Mouse (Mus musculus) kidney, embryonic 14.5 days (tissue): ENCODE results near the gene Rpl3l. TPM values are rescaled to one million over a fixed set of nuclear protein-coding genes. Genes with fewer than 3 reads are reported as not detected.
"Not testable (repeated sequence)": the region's sequence is repeated elsewhere in the genome, so short reads cannot be mapped to it uniquely, and the experiment has no call there.

Experiments
- ATAC-seq: fragments of 200-750 bp; cut with Nextera tagmentation; 2 replicates; pipeline ENCODE4 v1.8.0; 2017; ENCODE audit warnings: moderate number of reproducible peaks, mild to moderate bottlenecking, moderate TSS enrichment, moderate library complexity; ENCODE audit not compliant: low FRiP score, low TSS enrichment
- H3K27ac ChIP-seq: fragments of 300-500 bp; sonication (generic); 2 replicates; pipeline ENCODE4 v1.5.1; 2014; ENCODE audit warnings: low read depth, mild to moderate bottlenecking, low read length, moderate library complexity, mixed read lengths
- H3K27me3 ChIP-seq: fragments of 300-500 bp; sonication (generic); 2 replicates; pipeline ENCODE4 v1.6.1; 2014; ENCODE audit warnings: mild to moderate bottlenecking, low read length; ENCODE audit not compliant: control insufficient read depth, insufficient read depth
- H3K36me3 ChIP-seq: fragments of 300-500 bp; sonication (generic); 2 replicates; pipeline ENCODE4 v1.6.1; 2014; ENCODE audit warnings: low read length, mixed read lengths; ENCODE audit not compliant: control insufficient read depth, insufficient read depth
- H3K4me1 ChIP-seq: fragments of 300-500 bp; sonication (generic); 2 replicates; pipeline ENCODE4 v1.6.1; 2014; ENCODE audit warnings: low read length, mixed read lengths; ENCODE audit not compliant: control insufficient read depth, insufficient read depth
- H3K4me2 ChIP-seq: fragments of 300-500 bp; sonication (generic); replicated peaks from 2 replicates; pipeline ENCODE4 v1.6.1; 2014; ENCODE audit warnings: low read depth, mild to moderate bottlenecking, low read length
- H3K4me3 ChIP-seq: fragments of 300-500 bp; sonication (generic); 2 replicates; pipeline ENCODE4 v1.5.1; 2014; ENCODE audit warnings: mild to moderate bottlenecking, low read length
- H3K9ac ChIP-seq: fragments of 300-500 bp; sonication (generic); 2 replicates; pipeline ENCODE4 v1.6.1; 2014; ENCODE audit warnings: low read depth, mild to moderate bottlenecking, low read length, moderate library complexity
- H3K9me3 ChIP-seq: fragments of 300-500 bp; sonication (generic); 2 replicates; pipeline ENCODE4 v1.6.1; 2016; ENCODE audit warnings: low read length; ENCODE audit not compliant: control insufficient read depth
- WGBS: fragments of 180-500 bp; shearing (Covaris S2); extraction: QIAGEN DNeasy Blood & Tissue Kit; methylation state at CpG from one replicate; pipeline ENCODE4 v1.1.7; 2014; 5-methylcytosine and 5-hydroxymethylcytosine counted together
- polyA plus RNA-seq: library from polyadenylated mRNA; unstranded; fragments of >200 nt; fragmentation: Nextera tagmentation; extraction: Ambion mirVana; gene quantifications from 2 replicates; pipeline ENCODE4 v1.2.1, GENCODE M21; 2014

The Rpl3l gene
- polyA plus RNA-seq, 1 experiment from 2014 or later: not detected

DNA sequence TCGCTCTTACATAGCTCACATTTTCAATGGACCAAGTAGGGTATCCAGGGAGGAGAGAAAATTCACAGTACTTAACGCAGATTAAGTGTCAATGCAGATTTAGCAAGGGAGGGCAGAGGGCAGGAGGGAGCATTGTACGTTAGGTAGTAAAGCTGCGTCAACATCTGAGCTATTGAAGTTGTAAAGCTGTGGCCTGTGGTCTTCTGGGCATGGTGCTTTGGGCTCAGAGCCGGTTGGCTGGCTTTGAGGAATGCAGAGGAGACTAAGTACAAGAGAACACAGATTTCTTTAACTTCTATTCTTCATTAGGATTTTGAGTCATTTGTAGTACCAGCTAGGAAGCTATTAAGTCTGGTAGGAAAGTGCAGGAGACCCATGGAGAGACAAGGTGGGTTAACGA lies 12.1 kb upstream of the Rpl3l start:
- Histone ChIP-seq H3K4me3 (no peak overlapping the region), H3K4me2 (no peak overlapping the region), H3K36me3 (peaks cover 10% of the 10 kb centered on the region; the same call in 1 of the 2 replicates), H3K27me3 (no peaks in the 10 kb centered on the region), H3K27ac (no peak overlapping the region), H3K4me1 (no peaks in the 10 kb centered on the region), H3K9ac (no peak overlapping the region), H3K9me3 (no peaks in the 10 kb centered on the region)
- WGBS: 48% methylated on average over 6 of the region's 6 CpGs
- ATAC-seq: no peak

DNA sequence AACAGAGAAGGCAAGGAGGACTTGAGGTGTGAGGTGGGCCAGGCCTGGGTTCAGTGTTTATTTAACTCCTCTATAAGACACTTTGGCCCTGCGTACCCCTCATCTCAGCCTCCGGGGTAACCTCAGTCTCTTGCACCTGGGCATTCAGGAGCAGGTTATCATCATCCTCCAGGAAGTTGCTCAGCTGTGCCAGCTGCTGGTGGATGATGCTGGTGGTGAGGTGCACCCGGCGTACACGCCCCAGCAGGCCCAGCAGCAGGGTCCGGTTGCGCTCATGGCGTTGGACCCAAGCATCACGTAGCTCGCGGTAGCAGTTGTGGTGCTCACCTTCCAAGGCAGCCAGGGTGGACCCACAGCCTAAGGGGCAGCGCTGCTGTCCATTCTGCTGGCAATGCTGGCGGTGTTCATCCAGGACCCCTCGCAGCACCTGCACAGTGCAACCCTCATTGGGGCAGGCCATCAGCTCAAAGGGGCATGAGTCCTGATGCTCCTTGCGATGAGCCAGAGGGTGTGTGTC lies 11.4 kb upstream of the Rpl3l start:
- Histone ChIP-seq H3K36me3 (peaks cover 15% of the 10 kb centered on the region), H3K27ac (no peak overlapping the region), H3K4me3 (no peak overlapping the region), H3K27me3 (no peaks in the 10 kb centered on the region), H3K9ac (no peak overlapping the region), H3K4me2 (no peak overlapping the region), H3K4me1 (no peaks in the 10 kb centered on the region), H3K9me3 (no peaks in the 10 kb centered on the region)
- ATAC-seq: no peak
- WGBS: 96% methylated on average over 15 of the region's 15 CpGs

DNA sequence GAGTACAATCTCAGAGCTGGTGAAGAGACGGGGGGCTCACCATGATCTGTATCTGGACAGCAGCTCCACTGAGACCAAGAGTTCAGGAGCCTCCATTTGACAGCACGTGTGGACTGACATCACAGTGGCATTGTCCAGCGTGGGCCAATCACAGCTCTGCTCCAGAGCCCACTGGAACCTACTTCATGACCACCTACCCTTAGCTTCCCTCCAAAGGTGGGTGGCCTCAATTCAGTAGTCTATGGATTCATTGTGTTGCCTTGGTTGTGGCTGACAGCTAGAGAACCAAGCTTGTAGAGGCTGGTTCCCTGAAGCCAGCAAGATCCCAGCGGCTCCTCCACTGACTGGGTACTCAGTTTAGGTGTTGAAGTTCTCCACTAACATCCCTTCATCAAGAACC lies 9.7 kb upstream of the Rpl3l start, which contains the start of the genes Rnf151 and Rps2:
Gene Rnf151 (minus strand): TSS at position 121 of the 400 bp plus-strand sequence.
Gene Rps2 (plus strand): TSS at position 174 of the 400 bp plus-strand sequence.
- H3K4me3 ChIP-seq: peak within 1 kb of the TSS; percentile 90; the same call in 1 of the 2 replicates
- H3K27ac ChIP-seq: no peak within 1 kb of the TSS
- no peaks in the 10 kb centered on the region for H3K9me3 ChIP-seq
- H3K36me3 ChIP-seq: peaks cover 30% of the 10 kb centered on the region
- 80% methylated on average over 4 of the region's 4 CpGs for WGBS
- ATAC-seq: no peak
- no peak within 1 kb of the TSS; the same call in 1 of the 2 replicates for H3K9ac ChIP-seq
- no peaks in the 10 kb centered on the region for H3K27me3 ChIP-seq
- H3K4me1 ChIP-seq: peaks cover 8% of the 10 kb centered on the region
- H3K4me2 ChIP-seq: peak within 1 kb of the TSS; percentile 44

DNA sequence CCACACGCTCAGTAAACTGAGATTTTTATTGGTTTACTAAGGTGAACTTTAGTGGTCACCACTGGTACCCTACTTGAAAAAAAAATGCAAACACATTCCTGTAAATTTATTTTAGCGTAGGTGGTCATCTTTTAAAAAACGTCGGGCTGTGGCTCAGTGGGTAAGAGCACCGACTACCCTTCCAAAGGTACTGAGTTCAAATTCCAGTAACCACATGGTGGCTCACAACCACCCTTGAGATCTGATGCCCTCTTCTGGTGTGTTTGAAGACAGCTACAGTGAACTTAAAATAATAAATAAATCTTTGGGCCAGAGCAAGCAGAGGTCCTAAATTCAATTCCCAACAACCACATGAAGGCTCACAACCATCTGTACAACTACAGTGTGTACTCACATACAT lies 8.7 kb upstream of the Rpl3l start:
- Histone ChIP-seq H3K36me3 (peaks cover 30% of the 10 kb centered on the region), H3K4me2 (peak overlapping the region; percentile 44), H3K4me3 (peak overlapping the region; percentile 90), H3K9ac (peak overlapping the region; percentile 93; the same call in 1 of the 2 replicates)
- not testable (repeated sequence) for H3K9me3 ChIP-seq, H3K27ac ChIP-seq, ATAC-seq, H3K27me3 ChIP-seq, H3K4me1 ChIP-seq
- 66% methylated on average over 5 of the region's 5 CpGs for WGBS

DNA sequence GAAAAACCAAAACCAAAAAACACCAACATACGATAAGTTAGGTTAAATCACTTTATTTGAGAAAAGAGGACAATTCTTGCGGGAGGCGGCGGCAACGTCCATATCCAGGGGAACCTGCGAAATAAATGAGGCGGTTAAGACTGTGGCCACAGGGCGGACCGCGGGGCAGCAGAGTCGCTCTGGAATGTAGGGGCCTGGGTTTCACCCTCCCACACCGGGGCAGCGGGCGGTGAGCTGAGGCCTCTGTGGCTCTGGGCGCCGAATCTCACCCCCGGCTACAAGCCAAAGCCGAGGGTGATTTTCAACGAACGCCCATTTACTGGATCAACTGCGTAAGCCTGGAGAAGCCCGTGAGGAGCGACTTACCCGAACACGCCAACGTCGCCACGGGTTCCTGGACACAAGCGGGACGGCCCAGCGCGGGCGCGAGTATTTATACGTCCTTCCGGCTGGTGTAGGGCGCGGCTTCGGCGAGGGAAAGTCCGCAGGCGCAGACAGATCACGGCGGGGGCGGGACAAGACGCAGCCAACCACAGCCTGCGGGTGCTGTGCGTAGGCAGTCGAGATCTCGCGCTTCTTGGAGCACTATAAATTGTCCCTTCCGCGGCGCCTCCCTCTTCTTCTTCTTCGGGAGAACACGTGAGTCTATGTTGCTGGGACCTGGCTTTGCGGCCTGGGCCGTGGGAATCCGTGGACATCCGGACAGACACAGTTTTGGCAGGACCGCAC lies 8.0 kb upstream of the Rpl3l start:
- Histone ChIP-seq H3K27ac (peak overlapping the region; percentile 91), H3K27me3 (no peaks in the 10 kb centered on the region), H3K36me3 (peaks cover 30% of the 10 kb centered on the region), H3K4me1 (peaks cover 8% of the 10 kb centered on the region), H3K9ac (peak overlapping the region; percentile 93), H3K4me3 (peak overlapping the region; percentile 90), H3K9me3 (no peaks in the 10 kb centered on the region), H3K4me2 (peak overlapping the region; percentile 78)
- peak; percentile 97 for ATAC-seq
- WGBS: under 1% methylated on average over 61 of the region's 61 CpGs

DNA sequence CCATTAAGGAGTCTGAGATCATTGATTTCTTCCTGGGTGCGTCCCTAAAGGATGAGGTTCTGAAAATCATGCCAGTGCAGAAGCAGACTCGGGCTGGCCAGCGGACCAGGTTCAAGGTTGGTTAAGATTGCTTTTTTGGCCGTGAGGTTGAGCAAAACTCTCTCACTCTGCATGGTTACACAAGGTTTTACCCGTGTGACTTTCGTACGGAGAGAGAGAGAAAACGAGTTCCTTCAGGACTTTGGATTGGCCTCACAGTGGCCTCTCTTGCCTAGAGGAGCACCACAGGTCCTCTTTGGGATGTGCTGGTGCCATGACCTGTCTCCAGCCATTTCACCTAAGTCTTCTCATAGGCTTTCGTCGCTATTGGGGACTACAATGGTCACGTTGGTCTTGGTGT lies 7.0 kb upstream of the Rpl3l start:
- peak overlapping the region; percentile 86 for H3K9ac ChIP-seq
- peaks cover 30% of the 10 kb centered on the region for H3K36me3 ChIP-seq
- H3K27me3 ChIP-seq, H3K9me3 ChIP-seq, ATAC-seq, H3K4me1 ChIP-seq: not testable (repeated sequence)
- H3K27ac ChIP-seq: peak overlapping the region; percentile 83; the same call in 1 of the 2 replicates
- peak overlapping the region; percentile 90 for H3K4me3 ChIP-seq
- peak overlapping the region; percentile 78 for H3K4me2 ChIP-seq
- WGBS: under 1% methylated on average over 10 of the region's 11 CpGs

DNA sequence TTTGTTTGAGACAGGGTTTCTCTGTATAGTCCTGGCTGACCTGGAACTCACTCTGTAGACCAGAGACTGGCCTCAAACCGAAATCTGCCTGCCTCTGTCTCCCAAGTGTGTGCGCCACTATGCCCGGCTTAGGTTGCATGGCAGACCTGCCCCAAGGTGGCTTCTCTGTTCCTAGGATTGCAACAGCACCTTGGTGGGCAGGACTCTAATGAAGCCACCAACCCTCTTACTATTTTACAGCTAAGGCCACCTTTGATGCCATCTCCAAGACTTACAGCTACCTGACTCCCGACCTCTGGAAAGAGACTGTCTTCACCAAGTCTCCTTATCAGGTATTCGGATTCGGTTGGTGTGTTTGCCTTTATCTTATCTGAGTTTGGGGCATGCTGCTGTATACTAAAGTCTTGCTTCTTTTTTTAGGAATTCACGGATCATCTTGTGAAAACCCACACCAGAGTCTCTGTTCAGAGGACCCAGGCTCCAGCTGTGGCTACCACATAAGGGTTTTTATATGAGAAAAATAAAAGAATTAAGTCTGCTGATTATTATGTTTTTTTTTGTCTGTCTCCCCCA lies 6.2 kb upstream of the Rpl3l start:
- Histone ChIP-seq H3K4me2 (peak overlapping the region; percentile 78), H3K36me3 (peaks cover 24% of the 10 kb centered on the region), H3K4me3 (peak overlapping the region; percentile 90), H3K9ac (peak overlapping the region; percentile 86)
- not testable (repeated sequence) for H3K27me3 ChIP-seq, ATAC-seq, H3K4me1 ChIP-seq, H3K27ac ChIP-seq, H3K9me3 ChIP-seq
- WGBS: 58% methylated on average over 7 of the region's 7 CpGs

DNA sequence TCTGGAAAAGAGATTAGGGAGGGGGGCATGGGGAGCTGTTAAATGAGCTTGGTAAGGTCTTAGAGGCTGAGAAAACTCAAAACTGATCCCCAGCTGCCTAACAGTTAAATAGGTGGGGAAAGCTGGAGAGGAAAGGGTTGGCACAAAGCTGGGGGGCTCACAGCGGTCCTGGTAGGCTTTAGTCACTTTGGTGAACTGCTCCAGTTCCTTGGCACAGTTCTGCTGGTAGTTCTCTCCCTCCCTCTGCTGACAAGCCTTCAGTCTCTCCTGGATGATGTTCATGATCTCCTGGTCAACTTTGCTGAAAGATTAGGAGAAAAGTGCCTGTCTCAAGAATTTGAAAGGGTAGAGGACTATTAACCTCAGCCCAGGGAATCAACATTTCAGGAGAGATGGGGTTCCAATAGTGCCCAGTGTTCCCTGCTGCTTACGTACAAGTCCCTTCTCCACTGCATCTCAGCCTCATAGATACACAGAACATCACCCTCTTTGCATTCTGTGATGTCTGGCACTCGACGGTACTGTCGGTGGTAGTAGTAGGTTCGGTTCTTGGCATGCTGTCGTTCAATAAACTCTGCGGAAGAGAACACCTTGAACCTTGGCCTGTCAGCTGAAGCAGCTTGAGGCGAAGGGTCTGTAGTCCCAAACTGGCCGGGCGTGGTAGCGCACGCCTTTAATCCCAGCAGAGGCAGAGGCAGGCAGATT lies 5.2 kb upstream of the Rpl3l start:
- Histone ChIP-seq H3K9me3 (no peaks in the 10 kb centered on the region), H3K36me3 (peaks cover 20% of the 10 kb centered on the region), H3K4me1 (peaks cover 8% of the 10 kb centered on the region), H3K4me2 (peak overlapping the region; percentile 78), H3K27me3 (no peaks in the 10 kb centered on the region), H3K27ac (no peak overlapping the region), H3K9ac (peak overlapping the region; percentile 86; the same call in 1 of the 2 replicates), H3K4me3 (peak overlapping the region; percentile 90)
- 39% methylated on average over 13 of the region's 13 CpGs for WGBS
- ATAC-seq: no peak
